Mouse (Mus musculus) cerebellum, postnatal 25 days (tissue): ENCODE measurements around the gene Ryr2.
"Not testable (repeated sequence)": the region's sequence is repeated elsewhere in the genome, so short reads cannot be mapped to it uniquely, and the experiment has no call there.

Experiments used
- DNase-seq, 2 experiments: peaks; one replicate each; pipeline ENCODE4 v3.0.0; 2021; ENCODE audit warnings: mixed read lengths in 2 of 2

Gene Ryr2

GRCm38 (mm10) chr13:12106662-12107632 is at the start of gene Ryr2:
Ryr2 (minus strand) TSS chr13:12106945.
- peak; percentile 92 to 94 for DNase-seq

GRCm38 (mm10) chr13:12153922-12154321 is 47.2 kb upstream of the Ryr2 start:
- DNase-seq: no peak

- DNase-seq: no peak
Measured at GRCm38 (mm10) chr13:12146918-12147507, 40.3 kb upstream of the Ryr2 start.

GRCm38 (mm10) chr13:12146402-12146801 is 39.7 kb upstream of the Ryr2 start:
- no peak for DNase-seq

- DNase-seq: no peak
Measured at GRCm38 (mm10) chr13:12143347-12143746, 36.6 kb upstream of the Ryr2 start.

- not testable (repeated sequence) for DNase-seq
Measured at GRCm38 (mm10) chr13:12136461-12136860, 29.7 kb upstream of the Ryr2 start.

GRCm38 (mm10) chr13:12133549-12133948 is 26.8 kb upstream of the Ryr2 start:
- DNase-seq: no peak

GRCm38 (mm10) chr13:12132160-12132710 is 25.5 kb upstream of the Ryr2 start:
- DNase-seq: no peak

- DNase-seq: no peak
Measured at GRCm38 (mm10) chr13:12129121-12129520, 22.4 kb upstream of the Ryr2 start.

- peak; percentile 25 to 29 for DNase-seq
Measured at GRCm38 (mm10) chr13:12126099-12126498, 19.4 kb upstream of the Ryr2 start.

- peak; percentile 91 to 94 for DNase-seq
Measured at GRCm38 (mm10) chr13:12124940-12125540, 18.3 kb upstream of the Ryr2 start.

GRCm38 (mm10) chr13:12115551-12115950 is 8.8 kb upstream of the Ryr2 start:
- DNase-seq: no peak

GRCm38 (mm10) chr13:12114816-12115215 is 8.1 kb upstream of the Ryr2 start:
- DNase-seq: no peak

- no peak for DNase-seq
Measured at GRCm38 (mm10) chr13:12108955-12109354, 2.2 kb upstream of the Ryr2 start.

- peak; percentile 78 to 82 for DNase-seq
Measured at GRCm38 (mm10) chr13:12105830-12106628, 716 bp downstream of the Ryr2 start.

- DNase-seq: peak; percentile 67 to 69
Measured at GRCm38 (mm10) chr13:12105231-12105829, 1.4 kb downstream of the Ryr2 start.

GRCm38 (mm10) chr13:12104318-12104717 is 2.4 kb downstream of the Ryr2 start:
- no peak for DNase-seq

GRCm38 (mm10) chr13:12103017-12103416 is 3.7 kb downstream of the Ryr2 start:
- DNase-seq: peak; percentile 54 to 61

GRCm38 (mm10) chr13:12099446-12099845 is 7.3 kb downstream of the Ryr2 start:
- no peak for DNase-seq

- no peak for DNase-seq
Measured at GRCm38 (mm10) chr13:12098981-12099380, 7.8 kb downstream of the Ryr2 start.

- no peak for DNase-seq
Measured at GRCm38 (mm10) chr13:12096382-12096932, 10.3 kb downstream of the Ryr2 start.

GRCm38 (mm10) chr13:12094569-12094968 is 12.2 kb downstream of the Ryr2 start:
- no peak for DNase-seq
